Mouse (Mus musculus) thymus, adult 2 months (tissue): ENCODE data around the gene Vamp2.

ENCODE experiments used
- CTCF ChIP-seq: fragments of 200-500 bp; IDR thresholded peaks from 2 replicates; pipeline ENCODE4 v1.5.1; 2012; ENCODE audit warnings: mild to moderate bottlenecking, control low read depth, low read length, moderate library complexity, borderline replicate concordance; ENCODE audit not compliant: control insufficient read depth, poor library complexity, insufficient read depth; ENCODE audit errors: extremely low read depth
- POLR2A ChIP-seq: fragments of 200-500 bp; IDR thresholded peaks from 2 replicates; pipeline ENCODE4 v1.6.1; 2012; ENCODE audit warnings: mild to moderate bottlenecking, low read length, control low read depth, moderate library complexity; ENCODE audit not compliant: control insufficient read depth, poor library complexity, insufficient read depth; ENCODE audit errors: extremely low read depth

DNA sequence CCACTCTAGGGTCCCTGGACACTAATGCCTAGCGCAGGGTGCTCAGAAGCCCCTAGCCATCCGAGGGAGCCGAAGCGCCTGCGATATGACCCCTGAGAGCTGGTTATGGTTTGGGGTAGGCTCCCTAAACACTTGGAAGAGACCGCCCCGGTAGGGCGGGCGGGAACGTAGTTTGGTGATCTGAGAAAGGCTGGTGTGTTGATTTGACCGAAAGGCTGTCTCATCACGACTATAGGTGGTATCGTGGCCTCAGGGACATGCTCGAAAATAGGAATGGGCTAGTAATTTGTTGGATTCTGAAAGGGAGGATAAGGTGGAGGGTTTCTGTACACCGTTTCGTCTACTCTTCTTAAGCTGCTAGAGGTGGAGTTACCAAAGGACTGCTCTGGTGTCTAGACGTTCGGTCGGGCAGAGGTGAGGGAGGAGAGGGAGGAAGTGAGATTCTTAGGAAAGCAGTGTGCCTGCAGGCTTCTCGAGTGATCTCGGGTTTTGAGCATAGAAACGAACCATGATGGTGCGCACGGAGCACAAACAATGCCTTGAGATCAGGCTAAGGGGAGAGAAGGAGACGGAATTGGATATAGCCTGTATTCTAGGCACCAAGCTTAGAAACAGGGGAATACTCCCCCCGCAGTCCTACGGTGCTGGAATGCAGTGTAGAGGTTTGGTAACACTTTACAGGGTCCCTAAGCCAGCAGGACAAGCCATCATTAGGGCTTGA lies 7.4 kb downstream of the Vamp2 start:
- no peak for TF ChIP-seq POLR2A
- no peak for TF ChIP-seq CTCF
